Mouse (Mus musculus) frontal cortex, postnatal 36 days (tissue): ENCODE results near the gene Mbtd1.
A peak's percentile ranks its signal among the peaks of the same experiment; 100 is the strongest.

Experiments used
- DNase-seq, 2 experiments: peaks; one replicate each; pipeline ENCODE4 v3.0.0; 2022; ENCODE audit warnings: low spot score in 2 of 2

The Mbtd1 gene

DNA sequence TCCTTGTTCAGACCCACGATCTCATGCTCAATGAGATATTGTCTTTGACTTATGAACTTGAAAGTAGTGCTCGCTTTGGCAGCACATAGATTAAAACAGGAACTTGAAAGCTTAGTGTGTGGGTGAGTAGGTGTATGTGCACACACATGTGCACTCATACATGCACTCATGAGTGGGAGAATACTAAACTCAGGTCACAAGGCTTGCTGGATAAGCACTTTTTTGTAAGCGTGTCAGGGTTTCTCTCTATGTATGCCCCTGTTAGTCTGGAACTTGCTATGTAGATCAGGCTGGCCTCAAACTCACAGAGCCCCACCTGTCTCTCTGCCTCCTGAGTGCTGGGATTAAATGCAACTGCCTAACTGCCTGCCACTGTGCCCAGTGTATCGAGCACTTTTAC is 101.4 kb downstream of the Mbtd1 start:
- no peak for DNase-seq

GRCm38 (mm10) chr11:93987625-93988327 is 102.1 kb downstream of the Mbtd1 start:
- DNase-seq, result no peak

DNA sequence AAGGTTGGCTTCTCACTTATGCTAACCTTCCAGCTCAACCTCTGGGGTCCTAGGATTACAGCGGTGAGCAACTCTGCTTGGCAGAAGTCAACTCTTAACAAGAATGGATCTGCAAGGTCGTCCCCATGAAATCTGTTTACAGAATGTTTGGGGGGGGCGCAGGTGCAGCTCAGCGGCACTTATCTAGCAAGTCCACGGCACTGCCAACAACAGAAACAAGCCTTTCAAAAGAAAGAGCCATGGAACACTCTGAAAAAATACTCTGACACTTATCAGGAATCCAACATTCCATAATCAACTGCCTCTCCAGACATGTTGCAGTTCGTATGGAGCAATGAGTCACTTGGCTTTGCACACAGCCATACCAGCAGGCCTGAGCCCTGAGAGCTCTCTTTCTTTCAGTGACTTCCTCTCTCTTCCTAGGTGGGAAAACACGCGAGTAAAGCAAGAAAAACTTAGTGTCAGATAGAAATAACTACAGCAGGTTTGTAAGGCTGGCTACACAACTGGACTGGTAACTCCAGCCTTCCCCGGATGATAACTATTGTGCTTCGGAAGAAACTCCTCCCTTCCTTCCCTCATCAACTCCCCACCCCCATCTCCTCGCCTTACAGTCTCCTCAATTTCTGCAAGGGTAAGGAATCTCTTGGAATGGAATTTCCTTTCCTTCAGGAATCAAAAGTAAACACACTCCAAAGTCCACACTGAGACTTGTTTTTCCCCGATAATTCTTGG is 102.8 kb downstream of the Mbtd1 start:
- DNase-seq, result no peak

DNA sequence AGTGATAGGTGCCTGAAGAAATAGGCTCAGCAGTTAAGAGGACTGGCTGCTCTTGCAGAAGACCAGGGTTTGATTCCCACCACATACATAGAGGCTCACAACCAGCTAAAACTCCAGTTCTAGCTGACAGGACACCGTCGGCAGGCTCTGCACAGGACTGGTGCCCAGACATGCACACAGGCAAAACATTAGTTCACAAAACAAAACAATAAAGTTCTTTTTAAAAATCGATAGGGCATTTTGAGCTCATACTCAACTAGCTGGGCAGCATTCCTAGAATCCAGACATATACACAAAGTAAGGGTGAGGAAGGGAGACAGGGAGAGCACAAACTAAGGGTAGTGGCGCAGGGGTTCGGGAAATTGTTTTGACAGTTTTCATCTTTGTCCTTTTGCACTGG is 108.9 kb downstream of the Mbtd1 start:
- DNase-seq, result no peak

- DNase-seq, result peak; percentile 77 to 84
Measured at GRCm38 (mm10) chr11:93995111-93995719, 109.6 kb downstream of the Mbtd1 start.

DNA sequence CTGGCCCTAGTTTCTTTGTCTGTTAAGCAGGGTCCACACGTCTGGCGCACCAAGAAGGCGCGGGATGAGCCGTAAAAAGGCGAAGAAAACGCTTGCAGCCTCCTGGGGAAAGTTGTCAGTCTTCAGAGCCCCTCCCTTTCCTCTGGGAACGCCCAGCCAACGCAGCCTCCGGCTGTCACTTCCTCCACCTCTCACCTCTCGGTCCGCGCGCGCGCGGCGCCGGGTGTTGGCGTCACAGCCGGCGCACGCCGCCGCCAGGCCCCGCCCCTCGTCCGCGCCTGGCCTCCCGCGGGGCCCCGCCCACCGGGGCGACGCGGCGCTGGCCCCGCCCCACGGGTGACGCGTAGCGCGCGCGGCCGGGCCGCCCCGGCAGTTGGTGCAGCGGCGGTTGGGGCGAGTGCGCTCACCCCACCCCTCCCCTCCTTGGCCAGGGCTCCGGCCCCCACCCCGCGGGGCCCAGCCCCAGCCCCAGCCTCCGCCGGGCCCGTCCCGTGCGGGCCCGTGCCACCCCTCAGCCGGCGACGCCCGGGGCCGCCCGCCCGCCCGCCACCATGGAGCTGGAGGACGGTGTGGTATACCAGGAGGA is 110.2 kb downstream of the Mbtd1 start, which contains the start of gene Spag9:
Spag9 (plus strand) TSS at position 372 of the 586 bp plus-strand sequence.
- DNase-seq, result peak; percentile 85 to 92
